Mouse (Mus musculus) fibroblast of lung, adult 2 months (primary cell): Measurements from ENCODE around the gene Faf1.

Experiments
- DNase-seq: peaks from one replicate; pipeline ENCODE4 v3.0.0-alpha.2; 2011; ENCODE audit warnings: low read depth

The Faf1 gene

DNA sequence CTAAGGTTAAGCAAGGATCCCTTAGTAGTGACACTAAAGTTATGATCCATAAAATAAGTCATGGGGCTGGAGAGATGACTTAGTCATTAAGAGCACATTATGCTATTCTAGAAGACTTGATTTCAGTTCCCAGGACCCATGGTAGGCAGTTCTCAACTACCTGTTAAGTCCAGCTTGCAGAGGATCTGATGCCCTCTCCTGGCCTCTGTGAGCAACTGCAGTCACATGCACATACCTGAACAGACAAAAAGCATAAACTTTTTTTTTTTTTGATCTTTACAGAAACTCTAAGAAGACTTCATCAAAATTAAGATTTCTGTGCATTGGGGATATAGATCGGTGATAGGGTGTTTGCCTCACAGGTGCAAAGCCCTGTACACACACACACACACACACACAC, 254.1 kb downstream of the Faf1 start:
- no peak for DNase-seq

DNA sequence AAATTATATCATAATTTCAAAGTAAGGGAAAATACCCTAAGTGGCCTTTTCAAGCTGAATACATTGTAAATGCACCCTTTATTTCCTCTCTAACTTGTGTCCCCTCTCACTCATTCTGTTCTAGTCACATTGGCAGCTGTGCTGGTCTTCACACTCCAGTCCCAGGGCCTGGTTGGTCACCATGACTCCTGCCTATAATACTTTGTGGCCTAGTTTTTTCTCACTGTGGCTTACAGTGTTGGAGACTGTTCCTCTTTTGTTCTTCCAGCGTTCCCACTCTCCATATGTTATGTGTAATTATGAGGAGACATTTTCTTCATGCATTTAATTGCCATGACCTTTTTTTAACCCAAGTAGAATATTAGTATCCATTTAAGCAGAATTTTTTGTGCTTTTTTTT, 254.5 kb downstream of the Faf1 start:
- DNase-seq: no peak

DNA sequence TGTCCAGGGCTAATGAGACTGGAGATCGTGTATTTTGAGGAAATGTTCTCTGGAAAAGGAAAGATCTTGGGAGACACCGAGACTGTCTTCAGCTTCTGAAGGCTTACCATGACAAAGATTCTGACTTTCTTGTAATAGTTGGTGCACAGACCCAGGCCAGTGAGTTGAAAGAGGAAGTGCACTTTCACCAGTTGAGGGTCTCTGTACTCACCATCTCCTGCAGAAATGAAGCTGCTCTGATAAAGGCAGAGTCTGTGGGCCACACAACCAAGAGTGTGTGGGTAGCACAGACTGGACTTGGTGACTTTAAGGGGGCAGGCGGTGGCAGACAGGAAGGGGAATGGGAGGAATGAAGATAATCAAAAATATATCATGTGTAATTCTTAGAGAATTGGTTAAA, 260.2 kb downstream of the Faf1 start:
- DNase-seq: no peak

DNA sequence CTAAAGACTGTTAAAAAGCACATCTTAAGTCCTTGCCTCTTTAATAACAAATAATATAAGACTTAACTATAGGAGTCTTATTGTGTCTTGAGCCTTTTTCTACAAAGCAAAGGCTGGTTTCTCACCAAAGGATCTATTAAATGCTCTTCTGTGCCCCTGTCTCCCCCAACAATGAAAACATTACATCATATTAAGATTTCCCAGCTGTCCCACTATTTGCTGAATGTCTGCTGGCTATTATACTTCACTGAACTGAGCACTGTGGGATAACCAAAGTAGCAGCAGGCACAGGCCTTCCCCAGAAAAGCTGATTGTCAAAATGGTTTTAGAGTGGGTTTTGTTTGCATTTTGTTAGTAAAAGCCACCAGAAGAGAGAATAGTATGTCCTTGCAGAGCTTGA, 262.9 kb downstream of the Faf1 start:
- no peak for DNase-seq

DNA sequence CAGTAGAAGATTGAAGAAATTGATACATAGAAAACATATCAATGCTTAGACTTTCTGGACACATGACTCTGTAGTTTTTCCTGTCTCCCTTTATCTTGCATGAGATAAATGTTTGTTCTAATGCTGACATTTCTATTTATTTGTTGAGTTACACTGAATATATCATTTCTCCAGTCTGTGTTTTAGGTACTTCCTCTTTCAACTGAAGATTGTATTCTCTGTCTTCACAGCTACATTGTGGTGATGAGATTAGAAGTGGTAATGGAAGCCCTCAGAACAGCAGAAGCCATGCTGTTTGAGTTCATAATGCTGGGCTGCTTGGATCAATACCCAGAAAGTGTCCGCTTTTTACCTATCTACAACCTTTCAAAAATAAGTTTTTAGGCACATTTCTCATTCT, 269.2 kb downstream of the Faf1 start:
- no peak for DNase-seq

DNA sequence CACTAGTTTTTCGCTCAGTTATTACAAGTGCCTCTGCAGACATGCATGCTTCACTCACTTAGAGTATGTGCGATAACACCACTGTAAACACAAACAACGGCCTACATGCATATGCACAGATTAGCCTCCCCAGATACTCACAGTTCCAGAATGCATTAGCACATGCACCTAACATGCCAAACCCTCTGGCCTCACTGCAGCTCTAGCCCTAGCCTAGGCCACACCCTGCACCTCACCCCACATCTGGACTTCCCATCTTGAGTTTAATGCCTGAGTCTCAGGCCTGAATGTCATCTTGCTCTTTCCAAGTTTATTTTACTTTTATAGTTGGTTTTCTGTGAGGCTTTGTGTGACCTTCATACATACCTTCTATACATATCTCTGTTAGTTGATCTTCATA, 272.9 kb downstream of the Faf1 start:
- DNase-seq: no peak

DNA sequence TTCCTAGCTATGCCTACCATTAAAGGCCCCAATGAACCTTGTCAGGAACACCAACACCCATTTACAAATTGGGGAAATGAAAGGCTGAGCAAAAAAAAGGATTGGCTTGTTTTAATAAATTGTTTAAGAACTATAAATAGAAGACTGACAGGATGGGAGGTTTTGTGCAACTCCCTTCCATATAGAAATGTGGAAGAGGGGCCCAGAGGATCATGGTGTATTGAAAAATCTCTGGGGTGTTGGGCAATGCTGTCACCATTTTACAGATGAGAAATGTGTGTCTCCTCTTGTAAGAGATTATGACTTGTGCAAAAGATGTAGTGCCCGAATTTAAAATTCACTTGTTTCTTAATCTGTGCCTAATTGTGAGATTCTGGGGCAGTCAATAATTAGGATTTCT, 277.1 kb downstream of the Faf1 start:
- no peak for DNase-seq

DNA sequence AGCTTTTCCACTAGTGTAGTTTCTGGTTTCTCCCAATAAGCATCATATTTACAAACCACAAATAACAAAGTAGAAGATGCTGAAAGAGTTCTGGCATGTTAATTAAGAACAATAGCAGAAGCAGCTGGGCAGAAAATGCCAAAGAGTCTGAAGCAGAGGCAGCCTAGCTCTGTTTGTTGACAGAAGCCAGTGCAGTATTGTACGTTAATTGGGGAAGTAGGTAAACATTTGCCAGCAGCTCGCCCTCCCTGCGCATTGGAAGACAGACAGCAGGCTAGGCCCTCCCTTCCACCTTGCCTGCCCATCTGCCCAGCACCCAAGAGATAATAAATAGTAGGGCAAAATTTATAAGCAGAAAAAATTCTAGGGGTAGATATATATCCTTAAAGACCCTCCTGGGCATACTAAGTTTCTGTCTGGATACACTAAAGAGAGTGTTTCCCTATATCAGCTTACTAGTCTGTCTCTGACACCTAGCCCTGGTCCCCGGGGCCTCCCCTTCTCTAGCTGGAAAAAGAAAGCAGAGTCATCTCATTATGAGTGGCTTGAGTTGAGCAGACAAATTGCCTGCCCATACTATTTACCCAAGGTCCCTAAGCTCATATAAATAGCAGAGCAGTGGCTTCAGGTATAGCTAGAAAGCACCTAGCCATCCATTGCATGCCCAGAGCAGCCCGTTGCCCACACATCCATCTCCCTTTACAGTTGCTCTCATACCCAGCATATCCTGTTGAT, 284.0 kb downstream of the Faf1 start:
- no peak for DNase-seq

DNA sequence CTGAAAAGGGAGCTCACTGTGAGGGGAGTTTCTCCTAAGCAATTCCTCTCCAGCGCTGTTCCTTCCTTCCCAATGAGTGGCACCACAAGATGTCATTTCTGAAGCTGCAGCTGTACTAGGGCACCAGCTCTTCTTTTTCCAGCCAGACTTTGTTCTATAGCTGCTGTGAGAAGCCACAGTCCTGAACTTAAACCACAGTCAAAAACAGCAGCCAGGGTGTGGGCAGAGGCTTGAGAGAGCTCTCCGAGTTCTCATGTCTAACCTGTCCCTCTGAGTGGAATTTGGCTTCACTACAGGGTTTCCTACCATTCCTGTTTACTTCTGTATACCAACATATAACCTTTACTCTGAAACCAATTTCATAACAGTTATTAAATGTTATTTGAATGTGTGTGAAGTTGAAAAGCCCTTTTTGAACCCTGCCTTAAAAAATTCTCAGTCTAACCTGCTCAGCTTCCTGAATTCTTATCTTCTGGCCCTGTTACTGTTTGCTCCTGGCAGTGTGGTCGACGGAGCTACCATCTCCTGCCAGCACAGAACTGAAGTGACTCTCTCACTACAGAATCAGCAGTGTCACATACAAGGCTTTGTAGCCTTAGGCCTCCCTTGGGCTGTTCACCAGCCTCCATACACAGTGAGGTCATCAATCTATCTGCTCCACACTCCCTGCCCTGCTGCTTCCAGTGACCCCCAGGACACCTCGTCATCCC, 287.3 kb downstream of the Faf1 start:
- no peak for DNase-seq

DNA sequence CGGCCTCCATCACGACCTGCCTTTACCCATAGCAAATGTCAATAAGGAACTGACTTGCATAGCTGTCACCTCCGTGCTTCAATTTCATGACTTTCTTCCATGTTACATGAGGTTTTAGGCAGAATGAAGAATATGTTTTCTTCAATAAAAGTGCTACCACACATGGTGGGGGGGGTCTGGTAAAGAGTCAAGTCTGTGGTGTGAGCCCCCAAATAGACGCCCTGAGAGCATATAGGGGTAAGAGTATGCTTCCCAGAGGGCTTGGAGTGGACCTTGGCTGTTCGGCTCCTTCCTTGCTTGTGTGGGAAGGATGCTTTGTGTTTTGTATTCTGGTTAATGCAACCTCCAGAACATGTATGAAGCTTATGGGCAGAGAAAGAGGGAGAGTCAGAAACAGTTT, 293.2 kb downstream of the Faf1 start:
- no peak for DNase-seq

DNA sequence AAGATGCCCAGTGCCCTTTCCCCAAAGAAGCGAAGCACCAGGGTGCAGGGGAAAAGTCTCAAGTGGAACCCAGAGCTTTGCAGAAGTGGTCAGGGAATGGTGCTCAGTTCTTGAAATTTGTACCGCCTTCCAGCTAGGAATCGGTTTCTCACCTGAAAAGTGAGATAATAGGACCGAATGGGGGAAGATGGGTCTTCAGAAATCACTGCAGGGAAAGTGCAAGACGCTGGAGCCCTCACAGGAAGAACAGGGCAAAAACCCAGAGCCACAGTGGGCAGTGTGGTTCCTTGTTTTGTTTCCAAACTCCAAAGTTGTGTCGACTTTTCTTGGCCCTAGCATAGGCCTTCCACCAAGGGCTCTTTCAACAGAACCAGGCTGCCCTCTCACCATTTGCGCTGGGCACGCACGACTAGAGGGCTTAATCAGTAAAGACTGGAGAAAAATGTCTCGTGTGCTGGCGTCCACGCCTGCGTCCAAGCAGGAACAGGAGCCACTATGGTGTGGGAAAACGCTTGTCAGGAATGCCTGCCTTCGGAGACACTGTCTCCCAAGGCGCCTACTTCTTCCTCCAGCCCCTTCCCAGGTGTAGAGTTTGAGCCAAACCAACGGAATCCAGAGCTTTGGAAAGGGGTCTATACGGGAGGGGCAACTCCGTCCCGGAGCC, 297.7 kb downstream of the Faf1 start:
- DNase-seq: no peak

DNA sequence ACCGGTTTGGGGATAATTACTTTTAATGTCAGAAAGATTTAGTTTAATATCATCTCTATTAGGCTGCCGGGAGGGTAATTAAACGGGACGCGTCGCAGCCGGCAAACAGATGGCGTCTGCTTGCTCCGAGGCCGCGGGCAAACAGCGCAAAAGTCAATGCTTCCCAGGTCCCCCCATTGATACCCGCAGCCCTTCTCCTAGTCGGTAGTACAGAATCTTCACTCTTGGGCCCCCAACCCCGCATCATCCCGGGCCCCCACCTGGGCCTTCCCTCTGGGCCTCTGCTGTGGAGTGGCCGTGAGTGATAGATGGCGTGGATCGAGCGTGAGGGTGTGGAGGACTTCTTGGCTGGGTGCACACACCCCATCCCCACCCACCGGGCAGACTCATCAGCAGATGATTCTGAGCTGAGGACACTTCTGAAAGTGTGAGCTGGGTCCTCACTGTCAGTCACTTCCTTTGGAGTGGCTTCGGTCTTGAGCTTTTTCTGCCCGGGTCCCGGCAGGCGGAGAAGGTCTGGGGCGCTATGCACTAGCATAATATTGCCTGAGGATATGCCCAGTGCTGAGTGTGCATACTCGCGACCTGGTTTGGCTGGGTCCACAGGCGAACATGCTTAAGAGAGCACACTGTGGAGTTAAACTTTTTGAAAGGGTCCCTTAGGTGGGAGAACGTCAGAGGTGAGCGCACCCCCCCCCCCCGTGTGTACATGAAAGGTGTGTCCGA, 298.4 kb downstream of the Faf1 start:
- DNase-seq: no peak

DNA sequence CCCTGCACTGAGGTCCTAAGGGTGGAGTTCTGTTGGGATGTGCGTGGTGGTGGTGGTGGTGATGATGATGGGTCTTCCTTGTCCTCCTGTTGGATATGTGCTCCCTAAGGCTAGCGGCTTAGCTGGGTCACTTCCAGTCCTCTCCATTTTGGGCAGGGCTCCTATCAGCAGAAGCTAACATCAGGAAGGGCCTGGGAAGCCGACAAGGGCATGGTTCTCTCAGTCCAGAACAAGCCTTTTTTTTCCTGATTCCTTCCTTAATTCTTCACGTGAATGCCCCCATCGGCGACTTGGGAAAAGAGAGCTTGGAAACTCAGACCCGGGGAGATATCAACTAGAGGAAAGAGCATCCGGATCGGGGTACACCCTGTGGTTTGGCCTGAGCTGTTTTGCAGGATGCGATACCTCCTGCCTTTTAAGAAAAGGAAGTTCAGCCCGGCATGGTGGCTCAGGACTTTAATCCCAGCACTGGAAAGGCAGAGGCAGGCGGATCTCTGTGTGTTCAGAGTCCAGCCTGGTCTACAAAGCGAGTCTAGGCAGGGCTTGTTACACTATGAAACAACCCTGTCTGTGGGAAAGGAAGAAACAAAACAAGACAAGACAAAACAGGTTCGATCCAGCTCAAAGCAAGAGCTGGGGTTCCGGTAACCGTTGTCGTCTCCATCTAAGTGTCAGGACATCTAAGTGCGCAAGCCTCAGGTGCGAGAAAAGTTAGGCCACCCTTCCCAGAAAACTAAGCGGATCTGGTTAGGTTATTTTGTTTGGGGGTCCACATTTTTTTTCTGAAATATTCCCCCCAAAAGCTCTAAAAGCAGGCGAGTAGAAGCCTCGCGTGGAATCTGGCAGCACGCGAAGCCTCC, 299.2 kb downstream of the Faf1 start:
- DNase-seq: no peak

DNA sequence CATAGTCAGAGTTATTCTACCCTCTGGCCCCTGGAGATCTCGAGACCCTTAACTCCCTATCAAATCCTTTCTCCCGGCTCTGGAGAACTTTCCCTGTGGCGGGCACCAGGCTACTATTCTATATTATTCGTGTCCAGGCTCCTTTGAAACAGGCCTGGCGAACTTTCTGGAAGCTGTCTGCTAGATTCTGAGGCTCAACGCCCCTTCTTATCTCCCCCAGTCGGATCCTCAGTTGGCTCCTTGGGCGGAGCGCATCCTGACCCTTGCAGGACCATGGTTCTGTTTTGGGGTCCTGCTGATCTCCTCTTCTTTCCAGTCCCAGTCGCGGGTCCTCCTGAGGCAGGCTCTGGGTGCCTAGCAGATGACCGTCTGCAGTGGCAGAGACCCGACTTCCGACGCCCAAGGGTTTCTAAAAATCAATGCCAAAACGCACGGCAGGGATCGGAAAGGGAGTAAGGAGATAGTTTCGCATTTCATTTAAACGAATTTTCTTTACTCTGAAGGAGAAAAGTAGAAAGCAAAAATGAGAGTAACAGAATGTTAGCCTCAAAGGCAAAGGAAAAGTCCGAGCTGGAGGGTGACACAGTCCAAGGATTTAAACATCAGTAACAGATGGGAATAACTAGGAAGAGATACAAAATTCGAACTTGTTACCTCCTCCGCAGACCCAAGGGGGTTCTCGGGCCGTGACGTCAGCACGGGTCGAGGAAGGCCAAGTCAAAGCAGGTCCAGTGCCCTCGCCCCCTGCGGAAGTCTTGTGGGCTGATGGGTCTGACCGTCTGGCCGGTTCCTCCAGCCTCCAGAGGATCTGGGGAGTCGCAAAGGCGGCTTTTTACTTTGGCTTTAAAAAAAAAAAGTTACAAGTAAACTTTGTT, 300.1 kb downstream of the Faf1 start:
- no peak for DNase-seq

DNA sequence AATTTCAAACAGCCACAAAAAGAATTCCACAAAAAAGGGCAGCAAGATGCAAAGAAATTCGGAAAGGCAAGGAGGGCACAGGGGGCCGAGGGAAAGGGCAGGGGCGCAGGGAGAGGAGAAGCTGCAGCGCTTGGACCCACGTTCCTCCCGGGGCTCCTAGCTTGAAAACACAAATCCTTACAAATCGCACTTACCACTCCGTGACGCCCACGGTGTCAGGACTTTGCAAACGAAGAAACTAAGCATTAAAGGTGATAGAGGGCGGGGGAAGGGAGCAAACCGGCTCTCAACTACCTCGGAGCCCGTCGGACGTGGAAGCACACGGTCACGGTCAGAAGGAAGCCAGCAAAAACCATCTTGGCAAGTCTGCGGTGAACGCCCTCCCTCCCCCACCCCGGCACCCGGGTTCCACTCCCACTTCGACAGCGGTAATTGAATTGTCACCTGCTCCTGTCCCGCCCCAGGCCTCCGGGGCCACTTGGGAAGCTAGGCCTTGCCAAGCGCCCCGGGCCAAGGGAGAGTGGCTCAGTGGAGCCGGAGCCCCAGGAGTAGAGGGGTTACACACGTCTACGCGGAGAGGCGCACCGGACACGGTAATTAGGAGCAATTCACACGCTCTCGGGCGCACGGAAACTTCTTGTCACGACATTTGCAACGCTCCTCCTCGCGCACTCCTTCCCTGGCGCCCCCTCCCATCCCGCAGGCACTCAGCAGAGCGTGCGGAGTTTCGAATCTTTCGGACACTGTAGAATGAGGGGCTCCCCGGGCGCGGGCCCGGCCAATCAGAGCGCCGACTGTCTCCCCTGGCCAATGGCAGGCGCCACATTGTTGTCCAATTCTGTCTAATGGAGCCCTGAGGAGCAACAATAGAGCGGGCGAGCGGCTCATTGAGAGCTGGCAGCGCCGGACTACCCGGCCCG, 301.0 kb downstream of the Faf1 start, which contains the start of gene Dmrta2:
Gene Dmrta2 (plus strand): TSS at position 906 of the 920 bp plus-strand sequence.
- DNase-seq: no peak

DNA sequence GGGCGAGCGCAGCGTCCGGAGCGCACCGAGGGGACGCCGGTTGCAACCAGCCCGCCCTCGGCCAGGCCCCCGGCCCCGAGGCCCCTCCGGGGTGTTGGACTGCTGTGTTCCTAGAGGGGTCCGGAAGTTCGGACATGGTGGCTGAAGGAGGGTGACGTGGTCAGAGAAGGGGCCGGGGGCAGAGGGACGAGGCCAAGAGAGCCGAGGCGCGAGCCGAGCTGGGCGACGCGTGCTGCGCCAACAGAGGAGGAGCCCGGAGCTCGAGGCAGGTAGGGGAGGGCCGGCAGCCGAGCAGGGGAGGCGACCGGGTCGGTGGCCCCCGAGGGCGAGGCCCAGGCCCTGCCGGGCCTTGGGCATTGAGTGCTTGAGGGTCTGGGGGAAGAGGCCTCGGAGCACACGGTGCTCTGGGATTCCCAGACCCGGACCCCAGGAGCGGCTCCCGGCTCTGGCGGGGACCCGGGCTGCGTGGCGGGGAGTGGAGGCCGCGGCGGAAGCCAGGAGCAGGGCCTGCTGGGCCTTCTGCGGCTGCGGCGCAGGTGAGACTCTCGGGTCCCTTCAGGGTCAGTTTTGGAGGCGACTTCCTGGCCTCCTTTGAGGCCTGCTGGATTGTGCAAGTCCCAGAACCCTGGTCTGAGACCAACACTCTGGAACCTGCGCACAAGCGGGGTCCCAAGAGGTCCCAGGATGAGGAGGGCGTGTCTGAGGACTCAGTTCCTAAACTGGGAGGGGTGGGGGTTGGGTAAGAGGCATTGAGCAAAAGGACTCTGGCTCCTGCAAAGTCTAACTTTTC, 301.9 kb downstream of the Faf1 start:
- DNase-seq: no peak

DNA sequence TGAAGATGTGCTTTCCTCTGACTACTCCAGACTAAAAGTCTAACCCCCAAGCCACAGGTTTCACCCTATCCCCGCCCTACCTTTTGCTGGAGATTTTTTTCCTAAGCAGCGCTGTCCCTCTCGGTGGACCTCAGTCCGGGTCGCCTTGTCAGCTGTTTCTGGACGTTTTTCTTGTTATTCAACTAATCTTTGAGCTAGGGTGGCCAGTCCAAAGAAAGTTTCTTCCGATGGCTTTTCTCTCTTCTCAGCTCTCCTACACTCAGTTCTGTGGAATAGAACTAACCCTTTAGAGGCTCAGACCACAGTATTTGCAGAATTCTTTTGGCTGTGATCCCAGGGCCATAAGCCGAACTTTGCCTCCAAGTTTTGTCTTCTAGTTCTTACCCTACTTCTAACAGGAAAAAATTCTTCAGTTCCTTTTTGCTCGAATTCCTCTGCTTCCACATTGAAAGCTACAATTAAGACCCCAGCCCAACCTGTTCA, 302.5 kb downstream of the Faf1 start:
- no peak for DNase-seq
